Mouse (Mus musculus): Measurements from ENCODE around the gene Dop1b. TPM values are rescaled to one million over a fixed set of nuclear protein-coding genes. Genes with fewer than 3 reads are reported as not detected.
"Not testable (repeated sequence)": the region's sequence is repeated elsewhere in the genome, so short reads cannot be mapped to it uniquely, and the experiment has no call there.

The Dop1b gene
- polyA plus RNA-seq, 1 experiment from 2014 or later = 6.3 TPM

- no peak for ATAC-seq (replicated peaks; ENCODE audit: insufficient number of reproducible peaks, low FRiP score, low TSS enrichment)
- no peak overlapping the region for H3K4me3 ChIP-seq (ENCODE audit: low read depth, low read length)
- 66% methylated on average over 4 of the region's 4 CpGs for WGBS (ENCODE audit: insufficient replicate concordance)
- H3K4me1 ChIP-seq (ENCODE audit: control insufficient read depth, insufficient read depth, low read length) = peaks cover 9% of the 10 kb centered on the region
- no peak overlapping the region for H3K27ac ChIP-seq (ENCODE audit: low read depth, low read length)
- H3K9ac ChIP-seq (ENCODE audit: low read depth, low read length) = no peak overlapping the region
- no peak overlapping the region for H3K4me2 ChIP-seq
- H3K27me3 ChIP-seq (ENCODE audit: control insufficient read depth, insufficient read depth, low read length) = no peaks in the 10 kb centered on the region
- no peaks in the 10 kb centered on the region for H3K36me3 ChIP-seq (ENCODE audit: control insufficient read depth, insufficient read depth, low read length)
- H3K9me3 ChIP-seq (replicated peaks; ENCODE audit: control insufficient read depth, low read length) = peaks cover 3% of the 10 kb centered on the region; the same call in 1 of the 2 replicates
Measured at GRCm38 (mm10) chr16:93819325-93819696, 107.6 kb downstream of the Dop1b start.

GRCm38 (mm10) chr16:93820040-93820439 is 108.3 kb downstream of the Dop1b start:
- no peak overlapping the region for H3K4me3 ChIP-seq (ENCODE audit: low read depth, low read length)

GRCm38 (mm10) chr16:93821706-93822105 is 110.0 kb downstream of the Dop1b start:
- H3K9me3 ChIP-seq (replicated peaks; ENCODE audit: control insufficient read depth, low read length) = peaks cover 4% of the 10 kb centered on the region; the same call in 1 of the 2 replicates
- WGBS (ENCODE audit: insufficient replicate concordance) = 75% methylated on average over 3 of the region's 3 CpGs
- no peaks in the 10 kb centered on the region for H3K36me3 ChIP-seq (ENCODE audit: control insufficient read depth, insufficient read depth, low read length)
- ATAC-seq (replicated peaks; ENCODE audit: insufficient number of reproducible peaks, low FRiP score, low TSS enrichment) = no peak
- H3K27me3 ChIP-seq (ENCODE audit: control insufficient read depth, insufficient read depth, low read length) = no peaks in the 10 kb centered on the region
- H3K4me1 ChIP-seq (ENCODE audit: control insufficient read depth, insufficient read depth, low read length) = peaks cover 1% of the 10 kb centered on the region
- no peak overlapping the region for H3K9ac ChIP-seq (ENCODE audit: low read depth, low read length)
- no peak overlapping the region for H3K27ac ChIP-seq (ENCODE audit: low read depth, low read length)
- H3K4me3 ChIP-seq (ENCODE audit: low read depth, low read length) = no peak overlapping the region
- H3K4me2 ChIP-seq = no peak overlapping the region

More at GRCm38 (mm10) chr16:93820040-93820439, 108.3 kb downstream of the Dop1b start:
- no peak for ATAC-seq (replicated peaks; ENCODE audit: insufficient number of reproducible peaks, low FRiP score, low TSS enrichment)
- 63% methylated on average over 1 of the region's 1 CpGs for WGBS (ENCODE audit: insufficient replicate concordance)
- no peaks in the 10 kb centered on the region for H3K36me3 ChIP-seq (ENCODE audit: control insufficient read depth, insufficient read depth, low read length)
- peaks cover 4% of the 10 kb centered on the region; the same call in 1 of the 2 replicates for H3K9me3 ChIP-seq (replicated peaks; ENCODE audit: control insufficient read depth, low read length)
- H3K27me3 ChIP-seq (ENCODE audit: control insufficient read depth, insufficient read depth, low read length) = no peaks in the 10 kb centered on the region
- no peak overlapping the region for H3K27ac ChIP-seq (ENCODE audit: low read depth, low read length)
- no peak overlapping the region for H3K9ac ChIP-seq (ENCODE audit: low read depth, low read length)
- H3K4me1 ChIP-seq (ENCODE audit: control insufficient read depth, insufficient read depth, low read length) = peaks cover 9% of the 10 kb centered on the region
- no peak overlapping the region for H3K4me2 ChIP-seq

GRCm38 (mm10) chr16:93822433-93823225 is 110.9 kb downstream of the Dop1b start:
- not testable (repeated sequence) for H3K27ac ChIP-seq (ENCODE audit: low read depth, low read length); ATAC-seq (replicated peaks; ENCODE audit: insufficient number of reproducible peaks, low FRiP score, low TSS enrichment); H3K9ac ChIP-seq (ENCODE audit: low read depth, low read length); H3K36me3 ChIP-seq (ENCODE audit: control insufficient read depth, insufficient read depth, low read length); H3K4me1 ChIP-seq (ENCODE audit: control insufficient read depth, insufficient read depth, low read length); H3K27me3 ChIP-seq (ENCODE audit: control insufficient read depth, insufficient read depth, low read length); H3K4me3 ChIP-seq (ENCODE audit: low read depth, low read length); H3K9me3 ChIP-seq (replicated peaks; ENCODE audit: control insufficient read depth, low read length); H3K4me2 ChIP-seq
- WGBS (ENCODE audit: insufficient replicate concordance) = 71% methylated on average over 5 of the region's 8 CpGs

GRCm38 (mm10) chr16:93824799-93825198 is 113.1 kb downstream of the Dop1b start:
- H3K9ac ChIP-seq (ENCODE audit: low read depth, low read length) = no peak overlapping the region
- no peak overlapping the region for H3K27ac ChIP-seq (ENCODE audit: low read depth, low read length)
- no peaks in the 10 kb centered on the region for H3K27me3 ChIP-seq (ENCODE audit: control insufficient read depth, insufficient read depth, low read length)
- H3K4me1 ChIP-seq (ENCODE audit: control insufficient read depth, insufficient read depth, low read length) = no peaks in the 10 kb centered on the region
- no peak overlapping the region for H3K4me3 ChIP-seq (ENCODE audit: low read depth, low read length)
- H3K4me2 ChIP-seq = no peak overlapping the region
- 73% methylated on average over 4 of the region's 4 CpGs for WGBS (ENCODE audit: insufficient replicate concordance)
- ATAC-seq (replicated peaks; ENCODE audit: insufficient number of reproducible peaks, low FRiP score, low TSS enrichment) = no peak
- H3K9me3 ChIP-seq (replicated peaks; ENCODE audit: control insufficient read depth, low read length) = peaks cover 4% of the 10 kb centered on the region; the same call in 1 of the 2 replicates
- H3K36me3 ChIP-seq (ENCODE audit: control insufficient read depth, insufficient read depth, low read length) = no peaks in the 10 kb centered on the region

- Histone ChIP-seq H3K27me3 (ENCODE audit: control insufficient read depth, insufficient read depth, low read length) (no peaks in the 10 kb centered on the region), H3K9ac (ENCODE audit: low read depth, low read length) (no peak overlapping the region), H3K9me3 (replicated peaks; ENCODE audit: control insufficient read depth, low read length) (peaks cover 4% of the 10 kb centered on the region; the same call in 1 of the 2 replicates), H3K4me2 (no peak overlapping the region), H3K4me1 (ENCODE audit: control insufficient read depth, insufficient read depth, low read length) (no peaks in the 10 kb centered on the region), H3K27ac (ENCODE audit: low read depth, low read length) (no peak overlapping the region), H3K36me3 (ENCODE audit: control insufficient read depth, insufficient read depth, low read length) (no peaks in the 10 kb centered on the region), H3K4me3 (ENCODE audit: low read depth, low read length) (no peak overlapping the region)
- no peak for ATAC-seq (replicated peaks; ENCODE audit: insufficient number of reproducible peaks, low FRiP score, low TSS enrichment)
- 81% methylated on average over 4 of the region's 4 CpGs for WGBS (ENCODE audit: insufficient replicate concordance)
Measured at GRCm38 (mm10) chr16:93825463-93825862, 113.8 kb downstream of the Dop1b start.

- no peak for ATAC-seq (replicated peaks; ENCODE audit: insufficient number of reproducible peaks, low FRiP score, low TSS enrichment)
- Histone ChIP-seq H3K4me3 (ENCODE audit: low read depth, low read length) (no peak overlapping the region), H3K9me3 (replicated peaks; ENCODE audit: control insufficient read depth, low read length) (peaks cover 4% of the 10 kb centered on the region; the same call in 1 of the 2 replicates), H3K27me3 (ENCODE audit: control insufficient read depth, insufficient read depth, low read length) (no peaks in the 10 kb centered on the region), H3K4me1 (ENCODE audit: control insufficient read depth, insufficient read depth, low read length) (no peaks in the 10 kb centered on the region), H3K27ac (ENCODE audit: low read depth, low read length) (no peak overlapping the region), H3K36me3 (ENCODE audit: control insufficient read depth, insufficient read depth, low read length) (no peaks in the 10 kb centered on the region), H3K9ac (ENCODE audit: low read depth, low read length) (no peak overlapping the region), H3K4me2 (no peak overlapping the region)
- WGBS (ENCODE audit: insufficient replicate concordance) = 60% methylated on average over 11 of the region's 11 CpGs
Measured at GRCm38 (mm10) chr16:93826054-93826453, 114.3 kb downstream of the Dop1b start.

GRCm38 (mm10) chr16:93826478-93826877 is 114.8 kb downstream of the Dop1b start:
- 50% methylated on average over 5 of the region's 5 CpGs for WGBS (ENCODE audit: insufficient replicate concordance)
- not testable (repeated sequence) for H3K27ac ChIP-seq (ENCODE audit: low read depth, low read length); H3K4me2 ChIP-seq

GRCm38 (mm10) chr16:93826909-93827308 is 115.2 kb downstream of the Dop1b start:
- no peaks in the 10 kb centered on the region for H3K36me3 ChIP-seq (ENCODE audit: control insufficient read depth, insufficient read depth, low read length)
- H3K4me3 ChIP-seq (ENCODE audit: low read depth, low read length) = no peak overlapping the region
- ATAC-seq (replicated peaks; ENCODE audit: insufficient number of reproducible peaks, low FRiP score, low TSS enrichment) = no peak
- no peaks in the 10 kb centered on the region for H3K27me3 ChIP-seq (ENCODE audit: control insufficient read depth, insufficient read depth, low read length)
- H3K9ac ChIP-seq (ENCODE audit: low read depth, low read length) = no peak overlapping the region
- H3K9me3 ChIP-seq (replicated peaks; ENCODE audit: control insufficient read depth, low read length) = peaks cover 4% of the 10 kb centered on the region; the same call in 1 of the 2 replicates
- no peak overlapping the region for H3K27ac ChIP-seq (ENCODE audit: low read depth, low read length)
- WGBS (ENCODE audit: insufficient replicate concordance) = 80% methylated on average over 6 of the region's 6 CpGs
- H3K4me2 ChIP-seq = no peak overlapping the region
- H3K4me1 ChIP-seq (ENCODE audit: control insufficient read depth, insufficient read depth, low read length) = no peaks in the 10 kb centered on the region; the same call in 1 of the 2 replicates

More at GRCm38 (mm10) chr16:93826478-93826877, 114.8 kb downstream of the Dop1b start:
- H3K4me3 ChIP-seq (ENCODE audit: low read depth, low read length); H3K9me3 ChIP-seq (replicated peaks; ENCODE audit: control insufficient read depth, low read length); H3K36me3 ChIP-seq (ENCODE audit: control insufficient read depth, insufficient read depth, low read length); ATAC-seq (replicated peaks; ENCODE audit: insufficient number of reproducible peaks, low FRiP score, low TSS enrichment); H3K9ac ChIP-seq (ENCODE audit: low read depth, low read length); H3K27me3 ChIP-seq (ENCODE audit: control insufficient read depth, insufficient read depth, low read length); H3K4me1 ChIP-seq (ENCODE audit: control insufficient read depth, insufficient read depth, low read length): not testable (repeated sequence)
